Mouse (Mus musculus): ENCODE measurements around the gene Defb21. TPM values are rescaled to one million over a fixed set of nuclear protein-coding genes. Genes with fewer than 3 reads are reported as not detected.

The Defb21 gene
- not detected for total RNA-seq (2021)
- long read RNA-seq, experiment 1, result 0 reads
- long read RNA-seq, experiment 2, result 0 reads

DNA sequence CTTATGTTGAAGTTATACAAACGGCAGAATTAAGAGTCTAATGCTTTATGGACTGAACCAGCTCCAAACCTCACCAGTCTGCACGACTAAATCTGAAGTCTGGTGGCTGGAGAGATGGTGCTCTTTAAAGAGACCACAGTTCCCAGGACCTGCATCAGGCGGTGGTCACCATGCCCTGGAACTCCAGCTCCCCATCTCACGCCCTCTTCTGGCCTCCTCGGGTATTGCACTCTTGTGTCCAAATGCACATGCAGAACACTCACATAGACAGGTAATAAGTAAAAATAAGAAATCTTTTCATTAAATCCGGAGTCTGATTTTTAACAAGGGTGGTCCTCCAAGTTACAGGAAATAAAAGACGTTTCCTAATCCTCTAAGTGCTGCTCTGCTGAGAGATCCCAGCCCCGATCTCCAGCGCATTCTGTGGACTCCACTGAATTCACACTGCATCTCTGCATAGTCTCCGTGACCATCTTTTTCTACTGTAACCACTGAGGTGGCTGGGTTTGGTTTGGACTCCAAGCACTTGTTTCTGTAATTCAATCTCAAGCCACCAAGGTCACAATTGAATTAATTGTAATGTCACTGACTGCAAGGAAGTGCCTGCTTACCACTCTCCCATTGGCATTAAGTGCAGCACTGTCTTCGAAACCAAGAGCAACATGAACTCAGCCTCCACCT, at the start of gene Defb21:
TSS of gene Defb21 (plus strand) at position 631 of the 681 bp plus-strand sequence.
- DNase-seq, result peak in 1 of 2 experiments; percentile 14
- intact Hi-C loops (cut with DNase I), result no loop called here

DNA sequence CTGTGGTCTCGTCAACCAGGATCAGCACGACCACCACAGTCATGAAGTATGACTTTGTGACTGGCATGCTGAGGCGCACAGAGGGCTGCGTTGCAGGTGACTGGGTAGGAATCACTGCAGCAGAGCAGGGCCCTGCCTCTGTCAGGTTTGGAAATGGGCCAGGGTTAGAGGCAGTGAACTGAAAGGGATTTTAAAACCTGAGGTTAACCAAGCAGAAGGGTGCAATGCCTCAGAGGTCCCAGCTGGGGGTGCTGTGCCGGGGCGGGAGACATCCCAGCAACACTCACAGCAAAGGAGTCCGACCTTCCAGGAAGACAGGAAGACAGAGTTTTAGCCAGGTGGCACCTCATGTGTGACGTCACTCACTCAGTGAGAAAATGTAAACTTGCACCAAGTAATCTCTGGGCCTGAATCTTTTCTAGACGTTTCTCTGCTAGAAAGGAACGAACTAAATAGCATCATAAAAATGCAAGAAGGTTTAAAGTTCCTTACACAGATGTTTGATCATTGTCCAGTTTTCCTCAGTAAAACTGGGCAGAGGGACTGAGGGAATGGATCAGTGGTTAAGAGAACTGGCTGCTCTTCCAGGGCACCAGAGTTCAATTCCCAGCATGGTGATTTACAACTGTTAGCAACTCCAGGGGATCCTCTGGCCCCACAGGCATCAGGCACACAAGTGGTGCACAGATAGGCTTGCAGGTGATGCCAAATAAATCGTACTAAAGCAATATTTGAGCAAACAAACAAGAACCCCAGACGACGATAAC, 32.4 kb upstream of the Defb21 start, which contains the start of gene Defb29:
TSS of gene Defb29 (minus strand) at position 155 of the 767 bp plus-strand sequence.
- no peak for DNase-seq
- intact Hi-C loops (cut with DNase I), result loop anchor here (5.0 kb wide), 2 partner anchors 68 to 88 kb away; no protein-coding TSS in a partner anchor

DNA sequence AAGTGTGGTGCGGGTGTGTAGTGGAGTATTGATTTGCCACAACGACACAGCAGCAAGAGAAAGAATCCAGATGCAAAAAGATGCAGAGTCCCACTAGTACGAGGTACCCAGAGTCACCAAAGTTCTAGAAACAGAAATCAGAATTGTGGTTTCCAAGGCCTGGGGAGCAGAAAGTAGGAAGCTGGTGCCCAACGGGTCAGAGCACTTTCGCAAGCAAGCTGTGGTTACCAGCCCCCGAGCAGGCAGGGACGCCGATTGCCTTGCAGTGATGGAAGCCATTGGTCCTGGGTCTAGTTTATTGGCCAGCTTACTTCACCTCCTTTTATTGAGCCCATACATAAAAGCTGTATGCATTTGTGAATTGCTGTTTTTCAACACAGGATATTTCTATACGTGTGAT, 30.6 kb upstream of the Defb21 start:
- intact Hi-C loops (cut with DNase I), result loop anchor here (5.0 kb wide), 2 partner anchors 70 to 90 kb away; no protein-coding TSS in a partner anchor
- no peak for DNase-seq

DNA sequence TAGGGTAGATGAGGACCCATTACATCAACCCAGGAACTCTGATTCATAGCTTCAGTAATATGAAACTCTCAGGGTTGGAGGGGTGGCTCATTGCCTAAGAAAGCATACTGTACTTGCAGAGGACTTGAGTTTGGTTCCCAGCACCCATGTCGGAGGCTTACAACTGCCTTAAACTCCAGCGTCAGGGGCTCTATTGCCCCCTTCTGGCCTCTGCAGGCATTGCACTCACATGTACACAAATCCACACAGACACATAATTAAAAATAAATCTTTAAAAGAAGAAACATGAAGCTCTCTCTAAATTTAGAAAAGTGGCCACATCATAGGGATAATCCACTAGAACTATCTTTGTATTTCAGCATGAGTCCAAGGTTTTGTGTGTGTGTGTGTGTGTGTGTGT, 29.6 kb upstream of the Defb21 start:
- intact Hi-C loops (cut with DNase I), result loop anchor here (5.0 kb wide), 2 partner anchors 71 to 91 kb away; no protein-coding TSS in a partner anchor
- no peak for DNase-seq

DNA sequence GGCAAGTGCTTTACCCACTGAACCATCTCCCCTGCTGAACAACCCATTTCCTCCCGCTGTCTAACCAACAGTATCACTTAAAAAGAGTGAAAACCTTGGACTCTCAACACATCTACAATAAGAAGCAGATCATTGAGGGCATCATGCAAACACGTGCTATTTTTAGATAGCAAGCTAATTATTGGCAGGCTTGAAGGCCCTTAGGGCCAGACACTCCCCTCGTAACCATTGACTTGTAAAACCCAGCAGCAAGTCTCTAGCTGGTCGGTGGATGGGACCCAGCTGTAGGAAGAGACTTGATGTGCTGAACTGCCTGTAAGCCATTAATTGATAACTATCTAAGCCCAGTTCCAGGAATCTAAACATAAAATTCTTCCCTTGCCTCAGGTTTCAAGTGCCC, 29.1 kb upstream of the Defb21 start:
- no peak for DNase-seq
- intact Hi-C loops (cut with DNase I), result loop anchor here (5.0 kb wide), 2 partner anchors 71 to 91 kb away; no protein-coding TSS in a partner anchor

DNA sequence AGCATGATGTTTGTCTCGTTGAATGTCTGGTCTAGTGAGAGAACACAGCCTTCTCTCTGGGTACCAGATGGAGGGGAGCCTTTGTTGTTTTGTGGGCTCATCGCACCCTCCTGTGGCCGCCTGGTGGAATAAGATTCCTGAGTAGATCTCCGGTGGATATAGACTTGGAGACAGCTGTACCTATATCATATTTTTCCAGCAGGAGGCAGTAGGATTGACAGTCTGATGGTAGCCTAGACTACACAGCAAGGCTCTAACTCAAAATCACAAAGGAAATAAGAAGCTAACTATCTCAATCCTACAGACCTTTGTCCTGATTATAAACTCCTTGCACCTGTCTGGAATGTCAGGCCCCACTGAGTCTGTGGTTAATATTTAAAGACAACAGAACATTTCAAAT, 27.9 kb upstream of the Defb21 start:
- intact Hi-C loops (cut with DNase I), result loop anchor here (5.0 kb wide), 2 partner anchors 72 to 92 kb away; no protein-coding TSS in a partner anchor
- peak in 1 of 2 experiments; percentile 23 for DNase-seq

DNA sequence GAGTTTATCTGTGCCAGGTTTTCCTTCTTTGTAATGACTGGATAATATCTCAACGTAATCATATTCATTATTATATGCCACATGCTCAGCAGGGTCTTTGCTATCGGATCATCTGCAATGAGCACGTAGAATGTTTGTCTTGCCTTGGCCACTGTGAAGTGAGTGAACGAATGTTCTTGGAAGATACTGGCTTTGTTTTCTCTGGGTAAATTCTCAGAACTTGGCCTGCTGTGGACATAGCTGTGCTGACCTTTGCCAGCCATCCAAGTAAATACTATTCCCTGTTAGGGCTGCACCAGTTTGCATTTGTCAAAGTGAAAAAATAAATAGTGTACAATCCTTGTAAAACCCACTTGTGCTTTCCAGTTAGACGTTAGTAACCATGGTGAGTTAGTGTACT, 24.4 kb upstream of the Defb21 start:
- DNase-seq, result no peak
- intact Hi-C loops (cut with DNase I), result no loop called here

DNA sequence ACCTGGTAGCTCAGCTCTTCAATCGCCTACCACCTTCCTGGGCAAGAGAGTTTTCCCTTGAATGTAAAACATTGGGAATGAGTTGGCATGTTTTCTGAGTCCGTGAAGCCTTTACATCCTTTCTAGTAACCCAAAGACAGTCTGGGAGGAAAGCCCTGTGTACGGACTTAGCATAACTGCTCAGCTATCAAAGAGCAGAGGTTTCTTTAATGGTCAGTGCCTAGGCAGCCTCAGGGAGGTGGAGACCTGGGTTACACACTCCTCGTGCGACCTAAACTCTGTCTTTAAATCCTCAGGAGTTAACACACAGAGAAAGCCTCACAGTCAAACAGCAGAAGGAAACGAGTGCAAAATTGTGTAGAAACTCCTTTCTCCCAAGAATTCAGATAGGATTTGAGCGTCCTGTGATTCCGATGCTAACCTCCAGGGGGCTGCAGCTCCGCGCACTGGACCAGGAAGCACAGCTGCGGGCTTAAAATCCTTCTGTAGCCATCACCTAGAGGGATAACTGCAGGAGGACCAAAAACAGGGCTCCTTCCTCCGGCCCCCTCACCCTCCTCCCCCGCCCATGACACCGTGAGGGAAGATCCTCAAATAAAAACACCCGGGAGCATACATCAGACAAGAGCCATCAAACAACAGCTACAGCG, 18.6 kb upstream of the Defb21 start:
- intact Hi-C loops (cut with DNase I), result loop anchor here (5.0 kb wide), 2 partner anchors 48 to 103 kb away; partner anchors contain the start of gene Defb36
- peak; percentile 65 to 77 for DNase-seq

DNA sequence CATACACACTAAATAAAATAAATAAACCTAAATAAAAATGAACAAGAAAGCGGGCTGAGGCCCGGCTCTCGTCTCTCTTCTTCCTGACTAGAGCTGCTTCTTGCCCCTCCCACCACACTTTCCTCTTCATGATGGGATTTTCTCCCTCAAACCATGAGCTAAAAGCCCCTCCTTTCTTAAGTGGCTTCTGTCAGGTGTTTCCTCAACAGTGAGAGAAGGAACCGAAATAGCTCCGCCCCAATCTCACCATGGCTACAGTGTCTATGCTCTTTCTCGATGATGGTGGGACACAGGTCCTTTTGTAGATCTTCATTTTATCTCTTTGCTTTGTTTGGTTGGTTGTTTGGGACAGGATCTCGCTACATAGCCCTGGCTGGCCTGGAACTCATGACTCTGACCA, 15.9 kb upstream of the Defb21 start:
- intact Hi-C loops (cut with DNase I), result no loop called here
- no peak for DNase-seq

DNA sequence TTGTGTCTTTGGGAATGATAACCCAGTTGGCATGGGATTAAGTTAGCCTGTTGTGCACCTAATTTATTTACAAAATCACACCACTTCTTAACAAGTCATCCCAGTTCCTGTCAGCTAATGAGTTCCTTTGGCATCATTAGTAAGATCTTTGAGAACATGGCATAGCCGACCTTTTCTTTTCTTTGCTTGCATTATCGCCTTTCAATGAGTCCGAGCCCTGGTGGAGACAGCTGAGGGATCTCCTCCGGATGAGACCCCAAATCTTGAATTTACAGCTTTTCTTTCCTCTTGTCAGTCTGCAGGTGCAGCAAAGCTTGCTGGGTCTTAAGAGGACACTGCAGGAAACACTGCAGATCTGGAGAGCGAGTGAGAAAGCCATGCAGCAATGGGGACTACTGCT, 3.5 kb upstream of the Defb21 start, which contains the start of gene Gm17416:
TSS of gene Gm17416 (plus strand) at position 301 of the 400 bp plus-strand sequence.
- no peak for DNase-seq
- intact Hi-C loops (cut with DNase I), result no loop called here

DNA sequence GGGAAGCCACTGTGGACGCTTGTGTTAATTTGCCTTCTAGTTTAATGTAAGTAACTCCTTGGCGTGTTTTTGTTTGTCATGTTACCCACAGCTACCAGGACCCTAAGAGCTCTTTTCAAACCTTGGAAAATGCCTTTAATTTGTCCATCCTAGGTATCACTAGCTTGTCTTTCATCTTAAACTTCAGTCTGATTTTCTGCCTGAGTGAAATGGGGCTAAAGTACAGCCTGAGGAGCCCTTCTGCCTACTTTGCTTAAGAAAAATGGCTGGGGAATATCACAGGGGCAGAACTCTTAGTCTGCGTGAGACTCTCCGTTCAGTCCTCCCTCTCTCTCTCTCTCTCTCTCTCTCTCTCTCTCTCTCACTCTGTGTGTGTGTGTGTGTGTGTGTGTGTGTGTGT, 2.7 kb upstream of the Defb21 start:
- intact Hi-C loops (cut with DNase I), result no loop called here

DNA sequence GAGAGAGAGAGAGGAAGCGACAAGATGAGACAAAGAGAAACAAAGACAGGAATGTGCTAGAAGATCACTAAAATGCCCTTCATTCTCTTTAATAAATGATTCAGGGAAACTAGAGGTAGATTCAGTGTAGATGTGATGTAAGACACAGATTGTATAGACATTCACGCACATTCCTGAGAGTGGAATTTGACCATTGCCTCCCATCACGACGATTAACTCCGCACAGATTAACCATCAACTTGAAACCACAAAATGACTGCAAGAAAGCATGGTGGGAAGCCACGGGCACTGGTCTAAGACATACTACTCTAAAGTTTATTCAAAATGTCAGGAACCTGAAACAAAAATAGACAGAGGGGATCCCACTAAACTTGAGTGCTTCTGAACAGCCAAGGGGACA, 2.2 kb upstream of the Defb21 start:
- intact Hi-C loops (cut with DNase I), result no loop called here
- no peak for DNase-seq

More for the DNA sequence above, 2.7 kb upstream of the Defb21 start:
- no peak for DNase-seq

DNA sequence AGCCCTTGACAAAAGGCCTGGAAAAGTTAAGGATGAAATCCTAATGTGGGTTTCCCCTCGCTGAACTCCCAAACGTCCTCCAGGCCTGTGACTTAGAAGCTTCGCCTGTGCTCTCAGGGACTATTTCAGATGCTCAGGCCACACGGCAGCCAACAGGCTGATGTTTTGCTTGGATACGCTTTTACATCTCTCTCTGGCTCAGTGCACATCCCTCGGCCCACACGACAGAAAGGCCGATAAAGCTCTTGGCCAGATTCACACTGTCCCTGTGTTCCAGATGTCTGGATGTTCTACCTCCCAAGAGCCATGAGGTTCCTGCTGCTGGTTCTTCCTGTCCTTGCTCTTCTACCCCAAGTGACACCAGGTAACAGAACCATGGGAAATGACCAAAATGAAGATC, 940 bp downstream of the Defb21 start:
- peak in 1 of 2 experiments; percentile 9 for DNase-seq
- intact Hi-C loops (cut with DNase I), result no loop called here

DNA sequence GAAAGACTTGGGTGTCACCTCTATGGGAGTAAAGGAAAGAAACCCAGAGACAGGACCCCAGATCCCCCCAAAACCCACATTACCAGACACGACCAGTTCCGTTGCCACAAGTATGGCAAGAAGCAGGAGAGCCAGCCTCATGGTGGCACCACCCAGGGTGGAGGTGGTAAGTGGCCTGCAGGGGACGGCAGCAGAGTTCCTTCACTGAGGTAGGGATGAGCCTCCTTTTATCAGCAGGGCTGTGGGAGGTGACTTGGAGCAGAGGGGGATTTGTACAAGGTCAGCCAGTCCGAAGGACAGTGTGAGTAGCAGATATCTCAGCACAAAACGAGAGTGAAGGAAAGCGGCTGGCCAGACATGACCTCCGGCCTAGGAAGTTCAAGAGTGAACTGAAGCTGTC, 7.6 kb downstream of the Defb21 start, which contains the start of gene Defb19:
TSS of gene Defb19 (minus strand) at position 206 of the 400 bp plus-strand sequence.
- intact Hi-C loops (cut with DNase I), result no loop called here
- no peak for DNase-seq

DNA sequence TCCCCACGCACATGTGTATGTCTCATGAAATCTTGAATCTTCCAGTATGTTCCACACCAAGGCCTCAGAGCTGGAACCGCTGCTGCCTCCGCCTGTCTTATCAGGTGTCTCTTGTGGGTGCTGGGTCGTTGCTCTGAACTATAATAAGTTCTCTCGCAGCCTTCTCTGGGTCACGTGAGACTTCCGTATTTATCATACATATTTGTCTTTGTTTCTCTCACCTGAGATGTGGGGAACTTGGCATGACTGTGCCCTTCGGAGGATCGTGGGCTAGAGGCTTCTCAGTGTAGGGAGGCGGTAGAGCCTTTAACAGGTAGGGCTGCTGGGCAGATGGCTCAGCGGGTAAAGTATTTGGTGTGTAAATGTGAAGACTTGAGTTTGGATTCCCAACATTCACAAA, 8.1 kb downstream of the Defb21 start:
- intact Hi-C loops (cut with DNase I), result no loop called here
- no peak for DNase-seq

DNA sequence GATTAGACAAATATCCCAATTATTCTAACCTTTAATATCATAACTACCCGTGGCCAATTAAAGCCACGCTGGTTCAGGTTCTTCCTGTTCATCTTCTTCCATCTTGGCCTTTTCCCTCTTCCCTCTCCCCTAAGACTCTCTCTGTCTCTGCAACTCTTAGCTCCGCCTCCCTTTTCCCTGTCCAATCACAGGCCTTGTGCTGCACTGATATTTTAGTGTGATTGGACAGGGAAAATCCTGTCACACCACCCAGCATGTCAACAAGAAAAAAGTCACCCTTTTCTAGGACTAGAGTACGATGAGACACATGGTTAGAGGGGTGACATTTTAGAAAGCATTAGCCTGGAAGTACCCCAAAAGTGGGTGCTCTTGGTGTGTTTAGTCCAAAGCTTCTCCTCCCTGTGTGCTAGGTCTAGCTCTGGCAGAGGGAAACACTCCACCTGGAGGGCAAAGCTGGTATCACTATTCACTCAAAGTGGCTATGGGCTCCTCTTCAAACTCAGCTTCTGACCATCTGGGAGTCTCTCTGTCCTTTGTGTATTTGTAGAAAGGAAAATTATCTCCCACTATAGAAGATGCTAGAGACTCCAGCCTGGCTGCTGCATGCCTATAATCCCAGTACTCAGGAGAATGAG, 14.5 kb downstream of the Defb21 start:
- peak in 1 of 2 experiments; percentile 29 for DNase-seq
- intact Hi-C loops (cut with DNase I), result no loop called here

DNA sequence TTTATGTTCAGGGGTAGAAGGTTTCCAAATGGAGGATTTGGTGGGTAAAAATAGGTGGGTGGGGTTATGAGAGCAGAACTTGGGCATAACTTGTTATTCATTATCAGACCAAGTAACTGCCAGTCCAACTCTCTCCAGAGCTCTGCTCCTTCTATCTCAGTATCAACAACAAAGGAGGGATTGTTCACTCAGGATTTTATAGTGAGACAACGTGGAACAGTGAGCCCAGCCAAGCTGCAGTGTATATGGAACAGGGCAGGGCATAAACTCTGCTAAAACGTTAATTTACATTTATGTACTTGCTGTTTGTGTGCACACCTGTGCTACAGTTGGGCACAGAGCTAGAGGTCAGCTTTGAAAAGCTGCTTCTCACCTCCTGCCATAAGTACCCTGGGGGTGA, 15.9 kb downstream of the Defb21 start:
- intact Hi-C loops (cut with DNase I), result no loop called here
- DNase-seq, result no peak

DNA sequence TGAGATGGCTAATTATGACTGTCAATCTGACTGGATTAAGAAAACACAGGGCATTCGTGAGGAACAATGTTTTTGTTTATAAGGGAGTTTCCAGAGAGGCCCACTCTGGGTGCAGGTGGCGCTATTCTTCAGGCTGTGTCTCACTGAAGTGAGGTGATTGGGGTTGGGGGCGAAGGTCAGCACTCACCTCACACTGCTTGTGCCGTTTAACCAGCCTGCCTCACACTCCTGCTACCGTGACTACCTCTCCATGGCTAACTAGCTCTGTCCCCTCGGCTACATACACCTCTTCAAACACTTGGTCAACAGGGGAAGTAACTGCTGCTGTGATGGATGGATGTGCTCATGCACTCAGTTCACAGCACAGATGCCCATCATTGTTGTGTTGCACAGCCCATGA, 16.5 kb downstream of the Defb21 start:
- intact Hi-C loops (cut with DNase I), result no loop called here

DNA sequence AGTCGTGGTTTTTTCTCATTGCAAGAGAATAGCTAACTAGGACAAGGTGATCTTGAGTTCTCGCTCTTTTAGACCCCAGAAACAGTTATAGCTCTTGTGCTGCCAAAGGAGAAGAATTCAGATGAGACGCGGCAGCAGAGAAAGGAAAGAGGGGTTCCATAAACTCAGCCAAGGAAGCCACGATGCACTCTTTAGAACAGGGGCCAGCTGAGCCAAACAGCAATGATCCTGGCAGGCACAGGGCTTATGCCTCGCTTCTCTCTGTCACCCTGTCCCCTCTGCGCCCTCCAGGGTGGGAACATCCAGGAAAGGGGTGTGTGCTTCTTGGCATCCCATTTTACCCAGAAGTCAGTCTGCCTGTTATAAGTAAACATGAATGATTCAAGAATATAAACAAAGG, 26.8 kb downstream of the Defb21 start, which contains the start of gene Defb45:
TSS of gene Defb45 (minus strand) at position 101 of the 400 bp plus-strand sequence.
- DNase-seq, result no peak
- intact Hi-C loops (cut with DNase I), result no loop called here

More for the DNA sequence above, 16.5 kb downstream of the Defb21 start:
- DNase-seq, result no peak

DNA sequence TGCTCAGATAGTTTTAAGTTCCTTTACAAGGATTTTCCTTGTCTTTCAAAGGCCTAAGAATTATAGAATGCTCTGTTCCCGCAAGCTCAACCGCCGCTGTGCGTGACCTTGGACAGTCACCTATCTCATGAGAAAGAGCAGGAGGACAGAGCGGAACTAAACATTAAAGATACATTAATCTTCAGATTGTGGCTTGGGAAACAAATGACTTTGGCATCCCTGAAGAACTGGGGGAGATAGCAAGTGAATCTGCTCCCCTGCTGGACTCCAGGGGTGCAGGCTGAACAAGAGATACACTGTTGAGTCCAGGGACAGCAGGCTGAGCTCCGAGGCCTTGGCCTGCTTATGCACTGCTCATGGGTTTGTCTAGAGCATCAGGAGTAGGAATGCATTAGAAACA, 27.5 kb downstream of the Defb21 start:
- no peak for DNase-seq
- intact Hi-C loops (cut with DNase I), result loop anchor here (5.0 kb wide), 1 partner anchor 48 kb away; no protein-coding TSS in a partner anchor

Measured in heart, postnatal 14 days (tissue).